Mouse (Mus musculus) thymus, adult 2 months (tissue): Measurements from ENCODE around the gene Stn1. TPM values are rescaled to one million over a fixed set of nuclear protein-coding genes. Genes with fewer than 3 reads are reported as not detected.
A peak's percentile ranks its signal among the peaks of the same experiment; 100 is the strongest.

Source experiments
- DNase-seq: peaks from one replicate; pipeline ENCODE4 v3.0.0; 2021
- H3K27ac ChIP-seq: fragments of 200-500 bp; 2 replicates; pipeline ENCODE4 v1.5.1; 2012; ENCODE audit warnings: low read length, control low read depth; ENCODE audit not compliant: control insufficient read depth, insufficient read depth
- H3K27me3 ChIP-seq: fragments of 200-500 bp; 2 replicates; pipeline ENCODE4 v1.6.1; 2012; ENCODE audit warnings: mild to moderate bottlenecking, low read length, moderate library complexity, mixed read lengths; ENCODE audit not compliant: control insufficient read depth, insufficient read depth
- H3K36me3 ChIP-seq: fragments of 200-500 bp; 2 replicates; pipeline ENCODE4 v1.6.1; 2012; ENCODE audit warnings: mild to moderate bottlenecking, low read length, moderate library complexity; ENCODE audit not compliant: control insufficient read depth, insufficient read depth
- H3K4me1 ChIP-seq: fragments of 200-500 bp; replicated peaks from 2 replicates; pipeline ENCODE4 v1.6.1; 2012; ENCODE audit warnings: low read length; ENCODE audit not compliant: control insufficient read depth, insufficient read depth
- H3K4me3 ChIP-seq: fragments of 200-500 bp; 2 replicates; pipeline ENCODE4 v1.5.1; 2012; ENCODE audit warnings: mild to moderate bottlenecking, low read length, control low read depth, moderate library complexity; ENCODE audit not compliant: control insufficient read depth, insufficient read depth
- CTCF ChIP-seq: fragments of 200-500 bp; IDR thresholded peaks from 2 replicates; pipeline ENCODE4 v1.5.1; 2012; ENCODE audit warnings: mild to moderate bottlenecking, control low read depth, low read length, moderate library complexity, borderline replicate concordance; ENCODE audit not compliant: control insufficient read depth, poor library complexity, insufficient read depth; ENCODE audit errors: extremely low read depth
- POLR2A ChIP-seq: fragments of 200-500 bp; IDR thresholded peaks from 2 replicates; pipeline ENCODE4 v1.6.1; 2012; ENCODE audit warnings: mild to moderate bottlenecking, low read length, control low read depth, moderate library complexity; ENCODE audit not compliant: control insufficient read depth, poor library complexity, insufficient read depth; ENCODE audit errors: extremely low read depth
- whole genome bisulfite sequencing: fragments of 180-500 bp; shearing (Covaris S2); methylation state at CpG from one replicate; pipeline ENCODE4 v1.1.7; 2018; 5-methylcytosine and 5-hydroxymethylcytosine counted together
- polyA plus RNA-seq: library from polyadenylated mRNA; depleted of rRNA; stranded (reverse); fragments of >200 nt; gene quantifications from 2 replicates; pipeline ENCODE4 v1.2.3, GENCODE M21; 2012; rRNA removed

Stn1 gene
- polyA plus RNA-seq: 24.2 and 24.8 TPM in 2 replicates

- DNase-seq: peak; percentile 43
- Histone ChIP-seq H3K27ac (peak within 1 kb of the TSS; percentile 95), H3K4me3 (peak within 1 kb of the TSS; percentile 66), H3K4me1 (peaks cover 19% of the 10 kb centered on the region), H3K36me3 (no peaks in the 10 kb centered on the region), H3K27me3 (no peaks in the 10 kb centered on the region)
- 4% methylated on average over 10 of the region's 10 CpGs for WGBS
- TF ChIP-seq POLR2A (no peak), CTCF (no peak)
Observed at GRCm38 (mm10) chr19:47537300-47537792, at the start of gene Stn1. TSS of gene Stn1 (minus strand) at chr19:47537507.

- no peak for DNase-seq
- WGBS: 100% methylated on average over 1 of the region's 1 CpGs
- Histone ChIP-seq H3K27ac (no peak overlapping the region), H3K27me3 (no peaks in the 10 kb centered on the region), H3K4me1 (no peaks in the 10 kb centered on the region), H3K4me3 (no peak overlapping the region), H3K36me3 (no peaks in the 10 kb centered on the region)
- TF ChIP-seq CTCF (no peak), POLR2A (no peak)
Observed at GRCm38 (mm10) chr19:47587009-47587408, 49.7 kb upstream of the Stn1 start.

GRCm38 (mm10) chr19:47585772-47586171 is 48.5 kb upstream of the Stn1 start:
- no peak for TF ChIP-seq POLR2A
- TF ChIP-seq CTCF: no peak
- Histone ChIP-seq H3K27me3 (no peaks in the 10 kb centered on the region), H3K27ac (no peak overlapping the region), H3K4me1 (0 out of 2 replicates have a peak, but pooled peaks cover 2% of the 10 kb centered on the region), H3K4me3 (no peak overlapping the region), H3K36me3 (no peaks in the 10 kb centered on the region)
- whole genome bisulfite sequencing: 93% methylated on average over 1 of the region's 1 CpGs
- no peak for DNase-seq

GRCm38 (mm10) chr19:47579788-47580631 is 42.7 kb upstream of the Stn1 start:
- H3K36me3 ChIP-seq: no peaks in the 10 kb centered on the region
- H3K4me3 ChIP-seq: peak overlapping the region; percentile 63
- peaks cover 8% of the 10 kb centered on the region; the same call in 1 of the 2 replicates for H3K4me1 ChIP-seq
- WGBS: 1% methylated on average over 96 of the region's 96 CpGs
- no peak overlapping the region for H3K27ac ChIP-seq
- H3K27me3 ChIP-seq: no peaks in the 10 kb centered on the region
- TF ChIP-seq CTCF (no peak), POLR2A (no peak)
- DNase-seq: peak; percentile 36

- no peaks in the 10 kb centered on the region for H3K27me3 ChIP-seq
- 3% methylated on average over 83 of the region's 83 CpGs for WGBS
- peaks cover 8% of the 10 kb centered on the region; the same call in 1 of the 2 replicates for H3K4me1 ChIP-seq
Observed at GRCm38 (mm10) chr19:47579225-47579787, 42.0 kb upstream of the Stn1 start, which contains the start of gene Slk. TSS of gene Slk (plus strand) at chr19:47579678.

GRCm38 (mm10) chr19:47578581-47579224 is 41.4 kb upstream of the Stn1 start:
- WGBS: 48% methylated on average over 13 of the region's 13 CpGs
- Histone ChIP-seq H3K27ac (peak overlapping the region; percentile 1), H3K27me3 (no peaks in the 10 kb centered on the region), H3K36me3 (no peaks in the 10 kb centered on the region), H3K4me3 (peak overlapping the region; percentile 46), H3K4me1 (peaks cover 8% of the 10 kb centered on the region; the same call in 1 of the 2 replicates)
- peak; percentile 5 for DNase-seq
- TF ChIP-seq CTCF: no peak

More at GRCm38 (mm10) chr19:47579225-47579787, 42.0 kb upstream of the Stn1 start, which contains the start of gene Slk:
- DNase-seq: peak; percentile 82
- Histone ChIP-seq H3K36me3 (no peaks in the 10 kb centered on the region), H3K4me3 (peak within 1 kb of the TSS; percentile 63), H3K27ac (peak within 1 kb of the TSS; percentile 1)
- TF ChIP-seq CTCF: 0 out of 2 replicates have a peak, but pooled peaks have one; percentile 20
- TF ChIP-seq POLR2A: peak; percentile 97
